Mouse (Mus musculus) liver, embryonic 14.5 days (tissue): Measurements from ENCODE around the gene Acacb.

Source experiments
- CTCF ChIP-seq: IDR thresholded peaks from 2 replicates; pipeline ENCODE4 v1.5.1; 2016; ENCODE audit warnings: antibody characterized with exemption, low read depth, control low read depth
- EP300 ChIP-seq: IDR thresholded peaks from 2 replicates; pipeline ENCODE4 v1.6.1; 2016; ENCODE audit warnings: antibody characterized with exemption, low read depth

- TF ChIP-seq CTCF (no peak), EP300 (no peak)
These were observed 133.2 kb downstream of the Acacb start for GRCm38 (mm10) chr5:114279382-114280143.
